Mouse (Mus musculus) CH12.LX (cell line): Measurements from ENCODE around the gene Traf3. TPM values are rescaled to one million over a fixed set of nuclear protein-coding genes. Genes with fewer than 3 reads are reported as not detected.

Experiments
- DNase-seq: peaks from one replicate; pipeline ENCODE4 v3.0.0-alpha.2; 2013; ENCODE audit errors: extremely low read depth
- H3K27ac ChIP-seq: 2 replicates; pipeline ENCODE4 v1.5.1; 2012; ENCODE audit warnings: low read depth, mild to moderate bottlenecking, control low read depth, moderate library complexity; ENCODE audit not compliant: insufficient read depth
- H3K27me3 ChIP-seq: replicated peaks from 2 replicates; pipeline ENCODE3; 2012; ENCODE audit warnings: inconsistent platforms
- H3K36me3 ChIP-seq, 2 experiments: replicated peaks in 1 of 2; 2 replicates each; pipeline versions ENCODE3 to v1.6.1; 2012; ENCODE audit warnings: inconsistent platforms in 1 of 2, low read length in 1 of 2, mild to moderate bottlenecking in 1 of 2, mixed read lengths in 1 of 2, moderate library complexity in 1 of 2; ENCODE audit not compliant: control insufficient read depth in 1 of 2, insufficient read depth in 1 of 2
- H3K4me1 ChIP-seq, 2 experiments: 2 replicates each; pipeline ENCODE4 v1.6.1; 2012; ENCODE audit warnings: inconsistent platforms in 1 of 2, moderate library complexity in 1 of 2; ENCODE audit not compliant: insufficient read depth in 2 of 2, control insufficient read depth in 1 of 2
- H3K4me2 ChIP-seq: 2 replicates; pipeline ENCODE4 v1.6.1; 2012; ENCODE audit warnings: low read depth, mild to moderate bottlenecking, control low read depth; ENCODE audit not compliant: poor library complexity, insufficient read depth, severe bottlenecking
- H3K4me3 ChIP-seq, 3 experiments: fragments of 150-350 bp in 1 of 3; sonication (generic) in 1 of 3; replicated peaks in 1 of 3; 2 replicates each; pipeline versions ENCODE3 to v1.5.1; 2011 to 2012; ENCODE audit warnings: low read depth in 2 of 3, low read length in 2 of 3, mild to moderate bottlenecking in 2 of 3, moderate library complexity in 2 of 3, control low read depth in 1 of 3, improper control_type of control experiment in 1 of 3, inconsistent platforms in 1 of 3, mixed read lengths in 1 of 3; ENCODE audit not compliant: poor library complexity in 1 of 3
- H3K79me2 ChIP-seq: replicated peaks from 2 replicates; pipeline ENCODE4 v1.6.1; 2012; ENCODE audit warnings: mild to moderate bottlenecking, moderate library complexity; ENCODE audit not compliant: control insufficient read depth, poor library complexity, insufficient read depth, severe bottlenecking; ENCODE audit errors: extremely low read depth
- H3K9ac ChIP-seq: 2 replicates; pipeline ENCODE4 v1.6.1; 2012; ENCODE audit warnings: low read depth, mild to moderate bottlenecking, control low read depth, moderate library complexity; ENCODE audit not compliant: insufficient read depth
- H3K9me3 ChIP-seq: replicated peaks from 2 replicates; pipeline ENCODE3; 2012; ENCODE audit warnings: low read length, inconsistent platforms, mixed read lengths
- CHD1 ChIP-seq: IDR thresholded peaks from 2 replicates; pipeline ENCODE4 v1.6.1; 2012; ENCODE audit warnings: low read depth, low read length, improper control_type of control experiment, inconsistent platforms
- CTCF ChIP-seq, 2 experiments: IDR thresholded peaks in 1 of 2; conservative IDR thresholded peaks in 1 of 2; 2 replicates each; pipeline ENCODE4 v1.5.1; 2011 to 2012; ENCODE audit warnings: low read depth in 2 of 2, low read length in 2 of 2, improper control_type of control experiment in 1 of 2, inconsistent platforms in 1 of 2, mild to moderate bottlenecking in 1 of 2, moderate library complexity in 1 of 2
- ELF1 ChIP-seq: IDR thresholded peaks from 2 replicates; pipeline ENCODE4 v1.6.1; 2014; ENCODE audit warnings: low read depth, mild to moderate bottlenecking, inconsistent platforms, low read length, improper control_type of control experiment
- EP300 ChIP-seq: IDR thresholded peaks from 2 replicates; pipeline ENCODE4 v1.6.1; 2011; ENCODE audit warnings: low read length, improper control_type of control experiment
- ETS1 ChIP-seq: conservative IDR thresholded peaks from 2 replicates; pipeline ENCODE4 v1.6.1; 2012; ENCODE audit warnings: low read depth, mild to moderate bottlenecking, inconsistent platforms, low read length, improper control_type of control experiment, moderate library complexity
- GABPA ChIP-seq: IDR thresholded peaks from 2 replicates; pipeline ENCODE4 v1.6.1; 2012; ENCODE audit warnings: low read depth, low read length, improper control_type of control experiment, inconsistent platforms; ENCODE audit not compliant: insufficient replicate concordance
- HCFC1 ChIP-seq: IDR thresholded peaks from 2 replicates; pipeline ENCODE4 v1.6.1; 2012; ENCODE audit warnings: low read depth, mild to moderate bottlenecking, inconsistent platforms, low read length, improper control_type of control experiment
- IRF4 ChIP-seq: IDR thresholded peaks from 2 replicates; pipeline ENCODE4 v1.6.1; 2014; ENCODE audit warnings: low read depth, mild to moderate bottlenecking, inconsistent platforms, low read length, improper control_type of control experiment
- JUN ChIP-seq: IDR thresholded peaks from 2 replicates; pipeline ENCODE4 v1.6.1; 2011; ENCODE audit warnings: low read depth, mild to moderate bottlenecking, low read length, improper control_type of control experiment, moderate library complexity; ENCODE audit not compliant: insufficient read depth
- JUND ChIP-seq: conservative IDR thresholded peaks from 2 replicates; pipeline ENCODE4 v1.6.1; 2011; ENCODE audit warnings: low read depth, low read length, improper control_type of control experiment
- KAT2A ChIP-seq: IDR thresholded peaks from 2 replicates; pipeline ENCODE4 v1.6.1; 2012; ENCODE audit warnings: low read length, improper control_type of control experiment, inconsistent platforms; ENCODE audit not compliant: insufficient replicate concordance
- MAFK ChIP-seq: IDR thresholded peaks from 2 replicates; pipeline ENCODE4 v1.6.1; 2011; ENCODE audit warnings: low read length, improper control_type of control experiment; ENCODE audit not compliant: insufficient replicate concordance
- MAX ChIP-seq: IDR thresholded peaks from 2 replicates; pipeline ENCODE4 v1.6.1; 2011; ENCODE audit warnings: low read length, improper control_type of control experiment
- MYC ChIP-seq: IDR thresholded peaks from 2 replicates; pipeline ENCODE4 v1.6.1; 2011; ENCODE audit warnings: low read depth, mild to moderate bottlenecking, improper control_type of control experiment, low read length
- PAX5 ChIP-seq: IDR thresholded peaks from 2 replicates; pipeline ENCODE4 v1.6.1; 2012; ENCODE audit warnings: low read length, inconsistent platforms, mixed read lengths
- POLR2A ChIP-seq: IDR thresholded peaks from 2 replicates; pipeline ENCODE4 v1.6.1; 2011; ENCODE audit warnings: low read depth, mild to moderate bottlenecking, improper control_type of control experiment, low read length
- RAD21 ChIP-seq: IDR thresholded peaks from 2 replicates; pipeline ENCODE4 v1.6.1; 2011; ENCODE audit warnings: low read depth, mild to moderate bottlenecking, low read length, improper control_type of control experiment, moderate library complexity
- RCOR1 ChIP-seq: conservative IDR thresholded peaks from 2 replicates; pipeline ENCODE4 v1.6.1; 2012; ENCODE audit warnings: low read depth, mild to moderate bottlenecking, inconsistent platforms, low read length, improper control_type of control experiment
- TCF12 ChIP-seq: IDR thresholded peaks from 2 replicates; pipeline ENCODE4 v1.6.1; 2014; ENCODE audit warnings: low read depth, mild to moderate bottlenecking, inconsistent platforms, low read length, improper control_type of control experiment
- UBTF ChIP-seq: IDR thresholded peaks from 2 replicates; pipeline ENCODE4 v1.6.1; 2012; ENCODE audit warnings: low read depth, mild to moderate bottlenecking, inconsistent platforms, low read length, improper control_type of control experiment, moderate library complexity
- USF1 ChIP-seq: IDR thresholded peaks from 2 replicates; pipeline ENCODE4 v1.6.1; 2014; ENCODE audit warnings: low read depth, mild to moderate bottlenecking, inconsistent platforms, low read length, improper control_type of control experiment
- USF2 ChIP-seq: conservative IDR thresholded peaks from 2 replicates; pipeline ENCODE4 v1.6.1; 2011; ENCODE audit warnings: low read depth, low read length, improper control_type of control experiment
- ZC3H11A ChIP-seq: IDR thresholded peaks from 2 replicates; pipeline ENCODE4 v1.6.1; 2012; ENCODE audit warnings: low read depth, mild to moderate bottlenecking, inconsistent platforms, low read length, improper control_type of control experiment
- ZKSCAN1 ChIP-seq: IDR thresholded peaks from 2 replicates; pipeline ENCODE4 v1.6.1; 2012; ENCODE audit warnings: low read depth, inconsistent platforms, low read length, improper control_type of control experiment, borderline replicate concordance
- ZNF384 ChIP-seq: IDR thresholded peaks from 2 replicates; pipeline ENCODE4 v1.6.1; 2012; ENCODE audit warnings: low read depth, low read length, improper control_type of control experiment, inconsistent platforms
- dilution Hi-C: fragments of 300-500 bp; cut with MboI; formaldehyde crosslinking; loops from 2 replicates; pipeline ENCODE4 v1.14.3; 2020; ENCODE audit warnings: low sequenced_read_pairs; ENCODE audit not compliant: extremely low pct_unique_long_range_greater_than_20kb, extremely low pct_ligation_motif_present
- in situ Hi-C: fragments of 300-500 bp; cut with MboI; formaldehyde crosslinking; loops from 3 replicates; pipeline ENCODE4 v1.14.3; 2019; ENCODE audit warnings: low sequenced_read_pairs, low pct_ligation_motif_present, low pct_unique_long_range_greater_than_20kb, mixed read lengths
- polyA plus RNA-seq: library from polyadenylated mRNA; unstranded; fragments of >175 nt; gene quantifications from 2 replicates; pipeline ENCODE4 v1.2.1, GENCODE M21; 2012; ENCODE audit warnings: low read depth; ENCODE audit not compliant: insufficient read length
- total RNA-seq, 2 experiments: library from RNA; depleted of rRNA; stranded (reverse); fragments of 300-350 nt in 1 of 2; fragments of >200 nt in 1 of 2; gene quantifications; 2 replicates each; pipeline ENCODE4 v1.2.3; 2012 to 2014

Gene Traf3
- total and polyA plus RNA-seq, 3 experiments = 10.9 to 33.1 (median 17.5) TPM

GRCm38 (mm10) chr12:111283573-111283972, 117.4 kb downstream of the Traf3 start:
- no peak overlapping the region for H3K9ac ChIP-seq
- DNase-seq = no peak
- dilution Hi-C loops = no loop called here
- peaks cover 5% of the 10 kb centered on the region for H3K9me3 ChIP-seq
- H3K4me3 ChIP-seq = no peak overlapping the region
- TF ChIP-seq MAX (no peak), ETS1 (no peak), ELF1 (no peak), GABPA (no peak), CHD1 (no peak), USF2 (no peak), PAX5 (no peak), RCOR1 (no peak), USF1 (no peak), IRF4 (no peak), ZKSCAN1 (no peak), JUND (no peak), MYC (no peak), TCF12 (no peak), EP300 (no peak), UBTF (no peak), HCFC1 (no peak), POLR2A (no peak), ZNF384 (no peak), CTCF (conservative IDR thresholded peaks at IDR 0.05 in 1 of 2, IDR thresholded peaks at IDR 0.05 in 1 of 2; ENCODE audit: low read depth in 2 of 2, low read length in 2 of 2) (no peak)
- H3K4me2 ChIP-seq = no peak overlapping the region
- H3K4me1 ChIP-seq = peaks cover 0 to 11% of the 10 kb centered on the region in 2 experiments; a peak in 1 of 4 replicates
- no peak overlapping the region for H3K27ac ChIP-seq
- H3K27me3 ChIP-seq = no peaks in the 10 kb centered on the region
- H3K79me2 ChIP-seq = no peaks in the 10 kb centered on the region
- peaks cover 0 to 4% of the 10 kb centered on the region in 2 experiments for H3K36me3 ChIP-seq
- in situ Hi-C loops = no loop called here

- Histone ChIP-seq H3K4me2 (no peak overlapping the region), H3K4me3 (no peak overlapping the region), H3K9me3 (no peaks in the 10 kb centered on the region), H3K9ac (no peak overlapping the region), H3K4me1 (peaks cover 0 to 11% of the 10 kb centered on the region in 2 experiments; a peak in 1 of 4 replicates), H3K79me2 (no peaks in the 10 kb centered on the region), H3K27ac (no peak overlapping the region), H3K27me3 (no peaks in the 10 kb centered on the region), H3K36me3 (peaks cover 0 to 2% of the 10 kb centered on the region in 2 experiments)
- no peak for DNase-seq
- in situ Hi-C loops (no loop called here), dilution Hi-C loops (no loop called here)
- TF ChIP-seq JUN (no peak), HCFC1 (no peak), TCF12 (no peak), KAT2A (no peak), ZC3H11A (no peak), MAFK (no peak), RAD21 (no peak), PAX5 (no peak)
These were observed 118.4 kb downstream of the Traf3 start for GRCm38 (mm10) chr12:111284532-111284931.
